Mouse (Mus musculus): ENCODE results near the gene Pcca. TPM values are rescaled to one million over a fixed set of nuclear protein-coding genes. Genes with fewer than 3 reads are reported as not detected.

Gene Pcca
- polyA plus RNA-seq, 1 experiment: 4.8 TPM

DNA sequence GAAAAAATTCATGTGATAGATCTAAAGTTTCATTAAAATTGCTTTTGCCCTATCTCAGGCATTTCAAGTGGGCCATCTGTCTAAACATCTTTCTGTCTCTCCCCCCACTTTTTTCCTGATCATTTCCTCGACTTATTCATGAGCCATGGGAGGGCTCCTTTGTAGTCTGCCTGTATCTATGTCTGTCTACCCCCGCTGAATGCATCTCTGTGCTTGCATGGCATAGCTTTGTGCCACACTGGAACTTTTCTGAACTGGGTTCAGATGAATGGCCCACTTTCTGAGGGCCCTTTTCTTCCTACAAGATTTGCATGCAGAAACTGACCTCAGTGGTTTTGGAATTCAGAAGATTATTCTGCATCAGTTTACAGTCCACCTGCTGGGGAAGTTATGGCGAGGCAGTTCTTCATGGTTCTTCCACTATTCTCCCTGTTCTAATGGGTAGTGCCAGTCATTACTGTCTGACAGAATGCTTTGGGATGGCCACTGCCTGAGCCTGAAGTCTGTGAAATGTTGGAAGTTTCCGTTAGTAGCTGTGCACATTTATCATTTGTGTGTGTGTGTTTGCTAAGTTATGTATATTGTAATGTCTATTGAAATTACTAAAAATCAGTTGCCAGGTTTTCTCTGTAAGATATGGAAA is 195.4 kb downstream of the Pcca start:
- H3K4me1 ChIP-seq (ENCODE audit: control insufficient read depth, insufficient read depth, insufficient read length): no peaks in the 10 kb centered on the region
- no peak overlapping the region for H3K27ac ChIP-seq (ENCODE audit: insufficient read depth, low read length)
- 87% methylated on average over 4 of the region's 4 CpGs for WGBS
- DNase-seq (ENCODE audit: low read depth in 1 of 2, low spot score in 2 of 2): no peak
- no peaks in the 10 kb centered on the region for H3K36me3 ChIP-seq (ENCODE audit: control insufficient read depth, insufficient read depth, low read length)
- H3K27me3 ChIP-seq (ENCODE audit: control insufficient read depth, insufficient read depth, low read length): no peaks in the 10 kb centered on the region
- TF ChIP-seq CTCF (IDR thresholded peaks at IDR 0.05; ENCODE audit: extremely low read depth, insufficient read depth, insufficient read length, insufficient replicate concordance) (no peak), POLR2A (IDR thresholded peaks at IDR 0.05; ENCODE audit: low read depth, low read length) (no peak)
- no peak overlapping the region for H3K4me3 ChIP-seq (ENCODE audit: extremely low read depth, insufficient read depth, insufficient read length)

DNA sequence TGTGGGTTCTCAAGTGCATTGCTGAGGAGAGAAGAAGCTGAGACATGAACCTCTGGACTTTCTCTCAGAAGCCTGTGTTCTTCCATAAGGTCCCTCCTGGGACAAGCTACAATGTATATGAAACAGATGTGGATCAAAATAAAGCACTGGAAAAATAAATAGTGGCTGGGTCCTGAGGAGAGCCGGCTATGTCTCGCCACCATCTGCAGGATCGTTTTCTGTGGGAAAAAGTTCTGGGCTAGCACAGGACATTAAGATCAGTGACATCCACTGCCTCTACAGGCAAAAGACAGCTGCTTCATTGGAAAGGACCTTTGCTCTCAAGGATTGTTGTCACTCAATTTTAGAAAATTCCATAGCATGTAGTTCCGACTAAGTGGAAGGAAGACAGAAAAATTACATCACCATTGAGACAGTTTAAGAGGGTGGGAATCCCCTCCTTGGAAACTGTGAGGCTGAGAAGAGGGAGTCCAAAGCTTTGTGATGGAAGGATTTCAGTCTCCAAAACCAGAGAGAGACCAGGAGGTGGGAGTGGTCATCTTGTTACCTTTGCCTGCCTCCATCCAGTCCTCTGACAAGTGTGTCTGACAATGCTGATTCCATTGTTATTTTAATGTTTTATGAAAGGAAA is 196.9 kb downstream of the Pcca start:
- no peak for TF ChIP-seq POLR2A (IDR thresholded peaks at IDR 0.05; ENCODE audit: low read depth, low read length)
- no peak for TF ChIP-seq CTCF (IDR thresholded peaks at IDR 0.05; ENCODE audit: extremely low read depth, insufficient read depth, insufficient read length, insufficient replicate concordance)
- no peaks in the 10 kb centered on the region for H3K4me1 ChIP-seq (ENCODE audit: control insufficient read depth, insufficient read depth, insufficient read length)
- 93% methylated on average over 4 of the region's 4 CpGs for WGBS
- no peaks in the 10 kb centered on the region for H3K36me3 ChIP-seq (ENCODE audit: control insufficient read depth, insufficient read depth, low read length)
- no peak overlapping the region for H3K4me3 ChIP-seq (ENCODE audit: extremely low read depth, insufficient read depth, insufficient read length)
- no peaks in the 10 kb centered on the region for H3K27me3 ChIP-seq (ENCODE audit: control insufficient read depth, insufficient read depth, low read length)
- DNase-seq (ENCODE audit: low read depth in 1 of 2, low spot score in 2 of 2): no peak
- no peak overlapping the region for H3K27ac ChIP-seq (ENCODE audit: insufficient read depth, low read length)

DNA sequence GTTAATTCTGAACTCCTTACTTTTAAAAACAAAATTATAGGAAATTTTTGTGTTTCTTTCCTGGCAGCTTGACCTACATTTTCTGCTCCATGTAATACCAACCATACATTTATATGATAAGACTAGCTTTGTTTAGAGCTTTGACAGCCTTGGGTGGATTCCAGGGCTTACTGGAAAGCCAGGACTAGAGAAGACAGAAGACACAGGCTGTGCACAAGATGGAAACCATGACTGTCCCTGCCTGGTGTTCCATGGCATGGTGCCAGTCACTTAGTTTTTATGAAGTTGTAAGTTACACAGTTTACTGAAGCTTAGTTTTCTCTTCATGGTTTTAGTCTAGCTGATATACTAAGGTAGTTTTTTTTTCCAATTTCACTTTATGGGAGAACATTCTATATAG is 202.7 kb downstream of the Pcca start:
- no peak overlapping the region for H3K27ac ChIP-seq (ENCODE audit: insufficient read depth, low read length)
- no peaks in the 10 kb centered on the region for H3K4me1 ChIP-seq (ENCODE audit: control insufficient read depth, insufficient read depth, insufficient read length)
- H3K4me3 ChIP-seq (ENCODE audit: extremely low read depth, insufficient read depth, insufficient read length): no peak overlapping the region
- DNase-seq (ENCODE audit: low read depth in 1 of 2, low spot score in 2 of 2): no peak
- TF ChIP-seq POLR2A (IDR thresholded peaks at IDR 0.05; ENCODE audit: low read depth, low read length): no peak
- TF ChIP-seq CTCF (IDR thresholded peaks at IDR 0.05; ENCODE audit: extremely low read depth, insufficient read depth, insufficient read length, insufficient replicate concordance): no peak
- H3K36me3 ChIP-seq (ENCODE audit: control insufficient read depth, insufficient read depth, low read length): no peaks in the 10 kb centered on the region
- no peaks in the 10 kb centered on the region for H3K27me3 ChIP-seq (ENCODE audit: control insufficient read depth, insufficient read depth, low read length)

DNA sequence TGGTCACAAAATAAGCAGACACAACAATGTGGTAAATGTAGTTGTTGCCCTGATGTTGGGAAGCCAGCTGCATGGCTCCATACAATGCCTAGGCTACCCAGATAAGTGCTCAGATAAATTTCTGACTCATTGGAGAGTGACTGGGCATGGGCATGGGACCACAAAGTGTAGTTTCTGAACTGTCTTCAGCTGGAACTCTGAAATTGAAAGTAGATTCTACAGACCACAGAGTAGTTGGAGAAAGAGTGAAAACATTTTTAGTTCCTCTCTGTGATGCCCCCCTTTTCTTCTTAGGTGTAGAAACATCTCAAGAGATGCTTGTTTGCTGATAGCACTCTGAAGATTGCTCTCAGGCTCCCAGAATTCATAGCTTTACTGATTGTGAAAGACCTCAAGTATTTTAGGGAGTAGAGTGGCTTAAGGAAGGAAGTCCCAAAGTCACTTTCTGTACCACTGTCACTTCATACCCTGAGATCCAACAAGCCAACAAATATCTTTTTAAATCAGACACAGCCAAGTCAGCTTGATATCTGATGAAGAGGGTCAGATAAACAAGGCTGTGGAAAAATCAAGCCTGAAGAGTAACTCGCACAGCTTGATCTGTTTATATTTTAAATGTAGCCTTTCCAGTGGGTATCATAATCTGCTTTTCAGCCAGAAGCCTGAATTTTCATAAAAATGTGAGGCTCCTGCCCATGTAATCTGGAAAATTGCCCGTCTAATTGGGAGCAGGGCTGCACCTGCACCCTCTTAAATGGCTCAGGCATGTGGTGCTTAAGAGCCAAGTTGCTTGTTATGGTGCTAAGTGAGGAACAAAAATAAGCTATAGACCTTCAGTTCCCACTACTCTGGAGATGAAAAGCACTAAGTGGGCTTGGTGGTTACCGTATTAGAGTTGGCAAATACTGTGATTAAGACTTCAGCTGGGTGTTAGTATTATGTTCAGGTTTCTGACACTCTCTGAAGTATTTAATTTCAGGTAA is 214.0 kb downstream of the Pcca start:
- H3K4me1 ChIP-seq (ENCODE audit: control insufficient read depth, insufficient read depth, insufficient read length): no peaks in the 10 kb centered on the region; the same call in 1 of the 2 replicates
- H3K27ac ChIP-seq (ENCODE audit: insufficient read depth, low read length): no peak overlapping the region
- no peaks in the 10 kb centered on the region for H3K36me3 ChIP-seq (ENCODE audit: control insufficient read depth, insufficient read depth, low read length)
- TF ChIP-seq POLR2A (IDR thresholded peaks at IDR 0.05; ENCODE audit: low read depth, low read length) (no peak), CTCF (IDR thresholded peaks at IDR 0.05; ENCODE audit: extremely low read depth, insufficient read depth, insufficient read length, insufficient replicate concordance) (no peak)
- H3K27me3 ChIP-seq (ENCODE audit: control insufficient read depth, insufficient read depth, low read length): no peaks in the 10 kb centered on the region
- no peak overlapping the region for H3K4me3 ChIP-seq (ENCODE audit: extremely low read depth, insufficient read depth, insufficient read length)
- 81% methylated on average over 3 of the region's 3 CpGs for WGBS
- DNase-seq (ENCODE audit: low read depth in 1 of 2, low spot score in 2 of 2): no peak

DNA sequence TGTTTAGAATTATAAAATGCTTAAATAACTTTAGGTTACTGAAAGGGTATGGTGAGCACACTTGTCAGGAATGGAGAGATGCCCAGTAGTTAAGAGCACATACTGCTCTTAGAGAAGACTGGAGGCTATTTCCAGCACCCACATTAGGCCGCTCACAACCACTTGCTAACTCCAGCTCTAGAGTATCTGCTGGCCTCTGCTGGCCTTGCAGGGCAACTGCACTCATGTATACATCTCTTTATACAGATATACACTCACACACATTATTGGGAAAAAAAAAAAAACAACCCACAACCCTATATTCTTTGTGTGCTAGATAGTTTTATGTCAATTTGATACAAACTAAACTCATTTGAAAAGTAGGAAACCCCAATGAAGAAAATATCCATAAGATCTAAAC is 217.4 kb downstream of the Pcca start:
- no peak overlapping the region for H3K27ac ChIP-seq (ENCODE audit: insufficient read depth, low read length)
- 87% methylated on average over 1 of the region's 1 CpGs for WGBS
- TF ChIP-seq CTCF (IDR thresholded peaks at IDR 0.05; ENCODE audit: extremely low read depth, insufficient read depth, insufficient read length, insufficient replicate concordance) (no peak), POLR2A (IDR thresholded peaks at IDR 0.05; ENCODE audit: low read depth, low read length) (no peak)

DNA sequence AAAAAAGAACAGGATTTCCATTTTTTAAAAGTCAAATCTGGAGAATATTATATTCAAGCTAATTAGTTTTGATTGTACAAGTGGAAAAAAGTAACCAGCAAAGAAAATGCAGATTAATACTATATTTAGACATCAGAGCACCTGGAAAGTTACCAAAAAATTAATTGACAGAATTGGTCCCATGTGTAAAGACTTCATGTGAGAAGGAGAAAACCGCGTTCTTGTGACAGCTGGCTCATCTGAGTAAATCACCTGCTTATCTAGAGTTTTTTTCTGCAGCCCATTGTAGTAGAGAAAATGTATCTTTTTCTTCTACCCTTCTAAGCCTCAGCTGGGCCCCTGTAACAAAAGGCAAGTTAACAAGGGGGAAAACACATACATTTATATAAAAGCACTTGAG is 219.2 kb downstream of the Pcca start:
- Histone ChIP-seq H3K27ac (ENCODE audit: insufficient read depth, low read length) (no peak overlapping the region), H3K4me1 (ENCODE audit: control insufficient read depth, insufficient read depth, insufficient read length) (no peaks in the 10 kb centered on the region), H3K4me3 (ENCODE audit: extremely low read depth, insufficient read depth, insufficient read length) (no peak overlapping the region), H3K36me3 (ENCODE audit: control insufficient read depth, insufficient read depth, low read length) (no peaks in the 10 kb centered on the region), H3K27me3 (ENCODE audit: control insufficient read depth, insufficient read depth, low read length) (no peaks in the 10 kb centered on the region)
- whole genome bisulfite sequencing: 82% methylated on average over 2 of the region's 2 CpGs
- no peak for DNase-seq (ENCODE audit: low read depth in 1 of 2, low spot score in 2 of 2)
- TF ChIP-seq CTCF (IDR thresholded peaks at IDR 0.05; ENCODE audit: extremely low read depth, insufficient read depth, insufficient read length, insufficient replicate concordance): no peak
- TF ChIP-seq POLR2A (IDR thresholded peaks at IDR 0.05; ENCODE audit: low read depth, low read length): no peak

More for the DNA sequence above, 217.4 kb downstream of the Pcca start:
- DNase-seq (ENCODE audit: low read depth in 1 of 2, low spot score in 2 of 2): no peak
- Histone ChIP-seq H3K27me3 (ENCODE audit: control insufficient read depth, insufficient read depth, low read length) (no peaks in the 10 kb centered on the region), H3K4me1 (ENCODE audit: control insufficient read depth, insufficient read depth, insufficient read length) (no peaks in the 10 kb centered on the region; the same call in 1 of the 2 replicates), H3K36me3 (ENCODE audit: control insufficient read depth, insufficient read depth, low read length) (no peaks in the 10 kb centered on the region), H3K4me3 (ENCODE audit: extremely low read depth, insufficient read depth, insufficient read length) (no peak overlapping the region)
